Mouse (Mus musculus) lung, postnatal 10 days (tissue): Measurements from ENCODE around the gene Krt19.

Experiments used
- DNase-seq: peaks from one replicate; pipeline ENCODE4 v3.0.0; 2021

Krt19 gene

GRCm38 (mm10) chr11:100148615-100149330, at the start of gene Krt19:
TSS of gene Krt19 (minus strand) at chr11:100148665.
- DNase-seq = no peak

- no peak for DNase-seq
Observed at GRCm38 (mm10) chr11:100192992-100193391, 44.5 kb upstream of the Krt19 start, which contains the start of gene Krt9. TSS of gene Krt9 (minus strand) at chr11:100193246.

- DNase-seq = no peak
Observed at GRCm38 (mm10) chr11:100191820-100192219, 43.4 kb upstream of the Krt19 start.

GRCm38 (mm10) chr11:100186736-100187135, 38.3 kb upstream of the Krt19 start:
- DNase-seq = no peak

GRCm38 (mm10) chr11:100181725-100182124, 33.3 kb upstream of the Krt19 start:
- DNase-seq = no peak

GRCm38 (mm10) chr11:100179260-100179659, 30.8 kb upstream of the Krt19 start:
- DNase-seq = no peak

- no peak for DNase-seq
Observed at GRCm38 (mm10) chr11:100178307-100178706, 29.8 kb upstream of the Krt19 start.

- no peak for DNase-seq
Observed at GRCm38 (mm10) chr11:100176791-100177190, 28.3 kb upstream of the Krt19 start.

GRCm38 (mm10) chr11:100168765-100169762, 20.6 kb upstream of the Krt19 start:
- DNase-seq = peak; percentile 80

GRCm38 (mm10) chr11:100168071-100168470, 19.6 kb upstream of the Krt19 start:
- DNase-seq = peak; percentile 73

GRCm38 (mm10) chr11:100164392-100164791, 15.9 kb upstream of the Krt19 start:
- no peak for DNase-seq

- DNase-seq = no peak
Observed at GRCm38 (mm10) chr11:100157908-100158477, 9.5 kb upstream of the Krt19 start.

- no peak for DNase-seq
Observed at GRCm38 (mm10) chr11:100157331-100157730, 8.9 kb upstream of the Krt19 start.

- DNase-seq = no peak
Observed at GRCm38 (mm10) chr11:100155497-100156255, 7.2 kb upstream of the Krt19 start.

- no peak for DNase-seq
Observed at GRCm38 (mm10) chr11:100147566-100148353, 705 bp downstream of the Krt19 start.

GRCm38 (mm10) chr11:100145858-100146560, 2.5 kb downstream of the Krt19 start:
- peak; percentile 83 for DNase-seq

- peak; percentile 73 for DNase-seq
Observed at GRCm38 (mm10) chr11:100145104-100145503, 3.4 kb downstream of the Krt19 start.

GRCm38 (mm10) chr11:100140966-100141365, 7.5 kb downstream of the Krt19 start:
- no peak for DNase-seq

GRCm38 (mm10) chr11:100139391-100139790, 9.1 kb downstream of the Krt19 start:
- DNase-seq = no peak

- no peak for DNase-seq
Observed at GRCm38 (mm10) chr11:100138809-100139208, 9.7 kb downstream of the Krt19 start.

GRCm38 (mm10) chr11:100137693-100138092, 10.8 kb downstream of the Krt19 start:
- DNase-seq = no peak
